Mouse (Mus musculus): ENCODE data around the gene Frat1.
"Not testable (repeated sequence)": the region's sequence is repeated elsewhere in the genome, so short reads cannot be mapped to it uniquely, and the experiment has no call there.

The Frat1 gene

DNA sequence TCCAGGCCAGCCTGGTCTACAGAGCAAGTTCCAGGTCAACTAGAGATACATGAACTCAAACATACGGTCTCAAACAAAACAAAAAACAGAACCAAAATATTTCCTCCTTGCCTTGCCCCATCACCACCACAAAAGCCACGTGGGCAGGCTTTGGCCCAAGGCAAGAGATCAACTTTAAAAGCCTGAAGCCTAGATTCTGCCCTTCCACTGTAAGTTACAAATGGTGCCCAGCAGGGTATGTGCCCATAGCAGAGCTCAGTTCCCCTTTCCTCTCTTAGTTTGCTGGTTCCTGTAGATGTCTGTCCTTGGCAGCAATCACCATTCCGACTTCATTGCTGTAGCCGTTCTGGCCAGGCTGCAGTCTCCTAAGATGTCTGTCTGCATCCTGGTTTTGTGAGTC lies 12.9 kb downstream of the Frat1 start:
- no peak for DNase-seq (ENCODE audit: low read depth, low spot score)

DNA sequence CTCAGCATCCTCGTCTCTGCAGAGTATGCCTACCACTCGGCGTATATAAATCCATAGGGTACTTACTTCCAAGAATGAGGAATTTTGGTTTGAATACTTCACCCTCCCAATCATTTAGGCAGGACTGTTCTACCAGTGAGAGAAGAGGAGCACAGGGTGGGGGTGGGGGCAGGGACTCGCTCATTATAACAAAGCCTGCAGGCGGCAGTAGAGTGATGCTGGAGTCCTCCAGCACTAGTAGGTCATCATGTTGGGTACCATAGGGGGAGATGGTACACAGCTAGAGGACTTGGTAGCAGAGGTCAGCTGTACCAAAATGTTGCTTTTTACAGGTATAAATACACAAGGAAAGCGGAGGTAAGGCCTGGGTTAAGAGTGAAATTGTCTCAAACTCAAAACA lies 14.6 kb downstream of the Frat1 start:
- DNase-seq (ENCODE audit: low read depth, low spot score), result peak; percentile 64

DNA sequence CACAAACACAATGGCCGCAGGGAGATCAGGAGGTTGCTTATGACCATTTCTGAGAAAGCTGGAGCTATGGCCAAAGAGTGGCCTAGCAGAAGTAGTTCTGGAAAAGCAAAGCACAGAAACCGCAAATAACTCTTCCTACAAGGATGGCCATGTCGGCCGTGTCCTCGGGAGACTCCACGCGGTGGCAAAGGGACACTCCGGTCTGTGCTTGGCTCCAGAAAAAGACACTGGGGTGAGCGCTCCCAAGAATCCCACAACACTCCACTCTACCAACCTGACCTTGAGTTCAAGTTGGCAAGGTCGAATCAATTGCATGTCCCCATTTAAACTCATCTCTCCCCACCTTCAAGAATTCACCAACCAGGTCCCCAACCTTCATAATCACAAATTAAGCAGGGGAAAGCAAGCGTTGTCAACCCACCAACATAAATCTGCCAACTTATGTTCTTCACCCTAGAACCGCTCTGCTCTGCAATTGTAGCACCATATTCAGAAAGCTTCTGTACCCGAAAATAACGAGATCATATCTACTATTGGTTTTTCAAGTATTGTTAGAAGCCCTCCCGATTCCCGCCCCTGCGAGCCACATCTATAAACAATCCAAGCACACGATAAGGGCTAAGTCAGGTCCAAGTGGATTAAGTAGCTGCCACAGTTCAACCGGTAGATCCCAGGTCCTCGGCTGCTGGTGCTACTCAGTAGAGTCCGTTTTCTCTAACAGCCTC lies 16.8 kb downstream of the Frat1 start:
- DNase-seq (ENCODE audit: low read depth, low spot score), result no peak

DNA sequence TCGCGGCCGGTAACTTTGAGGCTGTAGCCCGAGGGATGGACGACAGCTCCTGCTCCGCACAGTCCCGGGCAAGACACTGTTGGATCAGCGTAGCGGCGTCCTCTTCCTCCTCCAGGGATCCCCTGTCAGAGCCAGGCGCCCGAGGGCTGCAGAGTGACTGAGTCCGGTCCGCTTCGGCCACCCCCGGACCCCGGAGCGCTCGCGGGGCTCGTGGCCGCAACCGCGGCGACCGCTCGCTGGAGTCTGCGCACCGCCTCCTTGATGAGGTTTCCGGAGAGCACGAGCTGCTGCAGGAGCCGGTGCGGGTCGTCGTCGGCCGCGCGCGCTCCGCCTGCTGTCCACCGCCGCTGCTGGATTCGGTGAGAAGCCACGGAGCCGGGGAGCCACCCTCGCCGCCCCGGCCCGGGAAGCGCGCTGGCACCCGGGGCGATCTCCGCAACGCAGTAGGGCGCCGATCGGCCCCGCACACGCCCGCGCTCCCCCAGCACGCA lies 17.4 kb downstream of the Frat1 start:
- peak; percentile 31 for DNase-seq (ENCODE audit: low read depth, low spot score)

DNA sequence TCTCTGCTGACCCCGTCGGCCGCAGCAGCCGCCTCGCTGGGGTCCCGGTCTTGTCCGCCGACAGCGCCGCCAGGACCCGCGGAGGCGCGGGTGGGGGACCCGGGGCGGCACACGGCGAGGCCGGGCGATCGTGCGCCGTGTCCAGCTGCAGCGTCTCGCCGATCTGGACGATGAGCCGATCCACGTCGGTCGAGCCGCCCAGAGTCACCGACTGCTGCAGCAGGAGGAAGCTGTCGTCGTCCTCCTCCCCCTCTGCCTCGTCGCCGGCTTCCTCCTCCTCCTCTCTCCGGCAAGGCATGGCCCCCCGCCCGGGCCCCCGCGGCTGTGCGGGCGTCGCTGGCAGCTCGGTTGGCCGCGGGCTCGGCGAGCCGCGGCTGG lies 17.8 kb downstream of the Frat1 start:
- DNase-seq (ENCODE audit: low read depth, low spot score), result peak; percentile 69

DNA sequence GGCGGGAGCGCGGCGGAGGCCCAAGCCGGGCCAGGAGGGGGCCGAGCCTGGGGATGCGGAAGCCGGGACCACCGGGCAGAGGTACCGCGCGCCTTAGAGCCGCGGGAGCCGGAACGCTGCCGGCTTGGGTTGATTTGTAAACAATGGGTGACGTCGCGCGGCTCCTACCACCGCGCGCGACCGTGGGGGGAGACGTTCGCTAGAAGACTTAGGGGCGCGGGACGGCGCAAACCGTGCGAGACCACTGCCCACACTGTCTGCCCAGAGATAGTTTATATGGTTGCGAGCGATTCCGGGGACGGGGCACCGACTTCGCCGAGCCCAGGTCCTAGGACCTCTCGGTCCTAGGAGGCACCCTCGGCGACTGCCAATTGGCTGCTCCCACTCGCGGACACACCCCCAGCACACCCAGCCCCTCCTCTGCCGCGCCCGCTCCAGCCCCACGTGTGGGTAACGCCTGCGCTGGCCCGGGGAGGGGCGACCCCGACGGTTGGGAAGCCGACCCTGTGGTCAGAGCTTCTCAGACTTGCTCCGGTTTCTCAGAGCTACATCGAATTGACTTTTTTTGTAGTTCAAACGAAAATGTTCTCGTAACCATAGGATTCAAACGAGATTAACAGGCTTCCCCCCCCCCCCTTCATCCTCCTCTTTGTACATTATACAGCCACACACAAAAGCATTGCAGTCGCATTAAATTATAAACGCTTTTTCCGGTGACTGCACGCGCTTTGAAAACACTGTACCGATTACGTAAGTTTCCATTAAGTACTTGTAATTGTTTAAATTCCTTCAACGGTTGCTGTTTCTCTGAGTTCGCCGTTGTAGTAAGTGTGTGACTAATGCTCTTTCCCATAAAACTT lies 18.5 kb downstream of the Frat1 start, which contains the start of gene Frat2:
TSS of gene Frat2 (minus strand) at position 141 of the 860 bp plus-strand sequence.
- peak; percentile 93 for DNase-seq (ENCODE audit: low read depth, low spot score)

DNA sequence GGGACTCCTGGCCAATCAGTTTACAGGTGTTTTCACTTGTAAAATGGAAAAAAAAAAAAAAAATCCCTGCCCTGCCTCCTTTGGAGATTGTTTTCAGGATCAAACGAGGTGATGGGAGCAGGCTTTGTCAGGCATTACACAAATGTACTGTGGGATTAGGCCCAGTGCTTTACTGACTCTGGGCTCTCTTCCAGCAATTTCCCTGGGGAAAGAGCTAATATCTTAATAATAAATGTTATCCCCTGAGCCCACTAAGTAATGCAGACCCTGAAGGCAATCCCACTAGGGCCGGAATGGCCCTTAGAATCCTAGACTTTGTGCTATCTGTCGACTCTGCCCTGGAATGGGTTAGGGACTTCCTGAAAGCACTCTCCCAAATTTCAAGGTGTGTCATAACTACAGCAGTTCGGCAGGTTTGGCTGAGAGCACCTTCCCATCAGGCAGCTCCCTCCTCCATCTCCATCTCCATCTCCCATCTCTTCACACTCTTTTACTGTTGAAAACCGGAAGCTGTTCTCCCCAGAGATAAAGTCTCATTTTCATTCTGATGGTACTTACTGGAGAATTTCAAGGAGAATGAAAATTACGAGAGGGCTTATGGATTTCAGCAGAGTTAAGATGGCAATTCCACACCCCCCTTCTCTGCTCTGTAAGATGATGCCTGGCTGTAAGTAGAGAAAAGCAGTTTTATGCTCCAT lies 20.4 kb downstream of the Frat1 start:
- DNase-seq (ENCODE audit: low read depth, low spot score), result no peak

DNA sequence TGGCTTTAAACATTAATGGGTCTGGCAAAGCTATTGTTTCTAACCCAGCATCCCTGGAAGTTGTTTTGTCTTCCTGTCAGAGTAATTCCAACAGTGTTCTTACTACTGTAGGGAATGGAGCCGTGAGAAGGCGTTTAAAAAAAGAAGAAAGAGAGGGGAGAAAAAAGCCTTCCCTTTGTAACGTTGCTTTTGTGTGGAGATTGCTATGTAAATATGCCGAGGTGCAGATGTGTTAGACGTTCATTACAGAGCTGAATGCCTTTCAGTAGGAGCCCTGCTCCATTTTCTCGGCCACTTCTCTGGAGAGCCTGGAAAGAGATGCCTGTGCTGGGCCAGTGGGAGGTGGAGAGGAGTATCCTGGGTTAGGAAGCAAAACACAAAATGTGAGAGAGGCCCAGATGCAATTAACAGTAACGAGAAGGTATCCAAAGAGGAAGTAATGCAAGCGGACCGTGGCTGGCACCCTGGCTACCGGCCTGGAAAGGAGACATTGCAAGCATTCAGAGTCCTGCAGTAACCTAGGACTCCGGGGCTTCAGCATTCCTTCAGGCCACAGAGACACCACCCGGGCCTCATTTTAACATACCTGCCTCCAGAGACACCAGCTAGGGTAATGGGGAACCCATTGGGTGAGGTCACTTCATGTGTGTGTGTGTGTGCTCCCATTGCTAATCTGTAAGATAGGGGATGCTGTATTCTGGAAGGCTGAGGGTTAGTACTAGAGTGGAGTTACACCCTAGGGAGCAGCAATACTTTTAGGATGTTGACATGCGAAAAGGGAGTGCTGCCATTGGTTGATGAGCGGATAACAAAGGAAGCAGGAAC lies 21.2 kb downstream of the Frat1 start:
- peak; percentile 59 for DNase-seq (ENCODE audit: low read depth, low spot score)

DNA sequence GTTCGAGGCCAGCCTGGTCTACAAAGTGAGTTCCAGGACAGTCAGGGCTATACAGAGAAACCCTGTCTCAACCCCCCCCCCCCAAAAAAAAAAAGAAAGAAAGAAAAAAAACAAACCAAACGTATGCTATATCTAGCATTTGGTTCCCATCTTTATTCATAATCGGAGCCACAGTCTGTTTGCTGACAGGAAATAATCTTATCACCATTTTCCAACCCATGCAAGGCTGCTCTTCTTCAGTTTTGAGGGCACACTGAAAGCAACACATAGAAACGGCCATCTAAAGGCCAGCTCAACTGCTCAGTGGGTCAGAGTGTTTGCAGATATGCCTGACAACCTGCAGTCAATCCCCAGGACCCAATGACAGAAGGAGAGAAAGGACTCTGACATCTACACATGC lies 22.7 kb downstream of the Frat1 start:
- no peak for DNase-seq (ENCODE audit: low read depth, low spot score)

DNA sequence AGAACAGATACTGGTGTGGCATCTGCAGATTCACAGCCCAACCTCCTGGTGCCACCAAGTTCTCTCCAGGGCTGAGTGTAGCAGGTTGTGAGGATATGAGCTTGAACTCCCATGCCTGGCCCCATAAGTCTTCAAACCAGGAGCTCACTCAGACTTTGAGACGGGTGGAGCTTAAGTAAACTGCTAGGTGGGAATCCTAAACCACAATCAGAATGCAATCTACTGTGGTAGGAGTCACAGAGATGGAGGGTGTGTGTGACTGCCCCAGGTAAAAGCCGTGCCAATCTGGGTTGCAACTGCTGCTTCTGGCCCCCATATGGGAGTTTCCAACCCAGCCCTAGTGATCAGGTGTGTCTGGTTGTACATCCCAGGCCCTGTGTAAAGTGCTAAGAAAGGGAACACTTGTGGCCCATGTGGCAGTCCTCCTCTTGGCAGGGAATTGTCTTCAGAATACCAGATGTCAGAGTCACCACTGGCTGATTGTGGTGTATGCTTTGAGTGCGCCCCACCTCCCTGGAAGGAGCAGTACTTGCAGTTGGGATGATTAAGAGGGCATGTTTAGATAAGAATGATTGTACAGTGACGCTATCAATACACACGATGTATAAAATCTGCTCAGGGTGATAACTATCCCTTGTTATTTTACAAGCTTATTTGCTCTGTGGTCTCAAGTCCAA lies 27.5 kb downstream of the Frat1 start:
- DNase-seq (ENCODE audit: low read depth, low spot score), result no peak

DNA sequence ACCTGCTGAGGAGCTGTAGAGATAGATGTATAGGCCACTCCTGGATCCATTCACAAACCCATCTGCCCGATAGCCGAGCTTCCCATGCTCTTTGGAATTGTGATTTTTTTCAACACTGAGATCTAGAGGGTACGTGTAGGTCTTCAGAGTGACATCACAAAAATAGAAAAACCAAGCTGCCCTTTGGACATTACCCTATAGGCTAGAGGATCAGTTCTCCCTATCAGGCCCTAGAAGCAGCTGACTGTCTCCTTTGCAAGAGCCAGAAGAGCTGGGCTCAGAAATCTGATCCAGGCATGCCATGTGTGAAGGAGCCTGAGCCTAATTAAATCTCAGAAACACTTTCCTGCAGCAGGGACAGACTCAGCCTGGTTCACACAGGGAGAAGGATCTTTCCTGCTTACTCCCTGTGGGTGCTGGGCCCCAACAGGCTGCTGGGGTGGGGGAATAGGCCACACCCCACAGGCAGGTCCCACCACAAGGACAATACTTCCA lies 28.1 kb downstream of the Frat1 start:
- no peak for DNase-seq (ENCODE audit: low read depth, low spot score)

DNA sequence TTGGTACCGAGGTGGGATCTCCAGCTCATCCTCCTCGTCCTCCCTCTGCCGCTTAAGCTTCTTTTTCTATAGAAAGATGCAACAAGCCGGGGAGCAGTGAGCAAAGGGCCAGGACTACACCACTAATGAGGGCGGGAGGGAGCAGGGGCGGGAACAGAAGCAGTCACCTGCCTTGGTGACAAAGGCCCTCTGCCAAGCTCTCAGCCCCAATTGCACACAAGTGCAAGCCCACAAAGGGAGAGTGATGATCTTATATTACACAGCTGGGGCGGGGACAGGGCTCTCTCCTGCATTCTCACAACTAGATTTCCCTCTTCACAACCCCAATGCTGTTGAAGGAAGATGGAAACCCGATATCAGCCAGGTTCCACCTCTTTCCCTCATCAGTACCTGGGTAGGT lies 36.9 kb downstream of the Frat1 start:
- no peak for DNase-seq (ENCODE audit: low read depth, low spot score)

DNA sequence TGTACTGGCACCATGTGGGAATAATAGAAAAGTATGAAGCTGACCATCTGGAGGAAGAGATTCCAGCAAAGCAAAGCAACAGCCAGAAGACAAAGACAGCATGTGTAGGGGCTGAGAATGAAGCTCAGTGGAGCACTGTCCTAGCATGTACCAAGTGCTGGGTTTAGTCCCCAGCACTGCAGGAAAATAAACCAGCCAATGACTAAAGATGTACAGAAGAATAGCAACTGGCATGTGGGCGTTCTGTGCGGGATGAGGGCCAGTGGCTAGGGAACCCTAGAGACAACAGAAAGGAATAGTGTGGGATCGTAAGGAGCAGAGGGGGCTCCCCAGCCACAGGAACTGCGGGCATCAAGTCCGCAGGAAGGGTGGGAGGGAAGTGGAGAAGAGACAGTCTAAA lies 39.5 kb downstream of the Frat1 start:
- DNase-seq (ENCODE audit: low read depth, low spot score), result no peak

DNA sequence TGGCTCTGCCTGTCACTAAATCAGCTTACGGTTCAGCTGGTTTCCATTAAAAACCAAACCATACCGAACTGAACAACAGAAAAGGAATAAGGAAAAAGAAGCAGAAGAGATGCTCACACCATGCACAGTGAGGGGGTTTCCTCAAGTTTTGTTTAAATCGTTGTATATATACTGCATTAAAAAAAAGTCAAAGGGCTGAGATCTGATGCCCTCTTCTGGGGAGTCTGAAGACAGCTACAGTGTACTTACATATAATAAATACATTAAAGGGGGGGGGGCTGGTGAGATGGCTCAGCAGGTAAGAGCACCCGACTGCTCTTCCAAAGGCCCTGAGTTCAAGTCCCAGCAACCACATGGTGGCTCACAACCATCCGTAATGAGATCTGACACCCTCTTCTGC lies 40.2 kb downstream of the Frat1 start:
- not testable (repeated sequence) for DNase-seq (ENCODE audit: low read depth, low spot score)

DNA sequence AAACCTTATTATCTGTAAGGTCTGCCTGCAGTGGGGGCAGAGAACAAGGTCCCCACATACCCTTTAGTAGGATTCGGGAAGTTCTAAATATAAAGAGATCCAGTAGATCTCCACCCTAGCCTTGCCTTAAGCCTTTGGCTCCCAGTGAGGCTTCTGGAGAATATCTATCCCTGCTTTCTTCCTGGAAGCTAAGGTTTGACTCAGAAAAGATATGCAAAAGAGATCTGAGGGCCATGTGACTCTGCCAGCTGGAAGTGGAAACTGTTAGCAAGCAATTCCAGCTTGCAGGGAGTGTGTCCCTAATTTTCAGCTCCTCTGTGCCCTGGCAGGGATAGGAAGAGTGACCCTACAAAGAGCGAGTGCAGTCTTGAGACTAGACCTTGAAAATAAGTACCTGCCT lies 42.5 kb downstream of the Frat1 start:
- no peak for DNase-seq (ENCODE audit: low read depth, low spot score)

DNA sequence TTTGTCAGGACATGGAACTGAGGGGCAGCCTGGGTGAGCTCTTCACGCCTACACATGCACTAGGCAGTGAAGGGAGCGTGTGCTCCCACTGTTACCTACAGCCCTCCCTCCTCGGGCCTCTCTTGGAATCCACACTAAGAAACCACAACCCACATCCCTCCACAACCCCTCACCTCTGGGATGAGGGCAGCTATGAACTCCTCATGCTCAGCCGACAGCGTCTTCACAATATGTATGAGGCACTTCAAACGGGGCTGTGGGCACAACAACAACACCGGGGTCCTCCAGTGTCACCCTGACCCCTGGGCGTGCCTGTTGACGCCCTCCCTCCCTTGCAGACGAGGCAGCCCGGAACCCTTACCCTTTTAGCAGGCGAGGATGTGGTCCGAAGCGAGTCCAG lies 44.6 kb downstream of the Frat1 start:
- no peak for DNase-seq (ENCODE audit: low read depth, low spot score)

DNA sequence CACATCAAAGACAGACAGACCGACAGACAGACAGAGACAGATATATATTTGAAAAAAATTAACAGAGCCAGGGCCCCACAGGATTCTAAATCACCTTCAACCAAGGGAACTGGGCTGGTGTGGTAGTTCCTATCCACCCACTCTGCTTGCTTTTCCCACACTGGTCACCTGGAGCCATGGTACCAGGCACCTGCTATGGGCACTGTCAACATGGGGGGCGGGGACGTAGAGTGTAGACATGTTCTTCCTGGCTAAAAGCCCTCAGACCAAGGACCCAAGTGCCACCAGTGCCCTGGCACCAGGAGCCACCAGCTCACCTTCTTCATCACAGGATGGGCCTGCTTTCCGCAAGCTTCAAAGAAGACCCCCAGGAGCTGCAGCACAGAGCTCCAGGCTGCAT lies 52.1 kb downstream of the Frat1 start:
- DNase-seq (ENCODE audit: low read depth, low spot score), result no peak
